1 mouse cellular context compared by ENCODE assay signal in the genomic region with DNA sequence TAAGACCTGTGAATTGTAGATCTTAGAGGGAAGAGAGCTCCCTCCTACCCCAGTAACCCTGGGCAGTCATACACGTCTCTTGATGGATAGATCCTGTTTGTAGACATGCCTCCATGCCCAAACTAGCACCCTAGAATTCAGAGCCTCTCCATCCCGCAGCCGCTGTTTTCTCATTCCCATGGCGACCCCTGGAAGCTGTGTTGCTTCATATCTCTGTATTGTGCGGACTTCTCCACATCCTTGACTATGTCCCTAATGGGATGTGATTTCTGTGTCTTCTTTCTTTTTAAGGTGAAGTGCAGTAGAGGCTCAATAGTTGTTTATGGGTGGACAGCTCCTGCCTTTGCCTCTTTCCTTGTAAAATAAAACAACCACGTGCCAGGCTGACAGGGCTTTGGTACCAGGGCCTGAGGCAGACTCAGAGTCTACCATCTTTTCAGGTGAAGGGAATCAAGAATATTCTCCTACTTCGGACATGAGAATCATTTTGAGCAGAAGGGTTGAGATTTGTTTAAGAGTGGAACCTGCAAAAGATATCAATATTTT.
TF ChIP-seq lines count a peak whose summit lies in the region.

No protein-coding gene starts in this region.

TF ChIP-seq in CH12.LX, 34 proteins besides CTCF, POLR2A, EP300 and RAD21 (continued from another document):
- no peak for TF ChIP-seq MAFK (IDR thresholded peaks at IDR 0.05; ENCODE audit: insufficient replicate concordance, low read length)
- TF ChIP-seq MXI1 (IDR thresholded peaks at IDR 0.05; ENCODE audit: low read depth, low read length), result peak; percentile 91
- TF ChIP-seq GABPA (IDR thresholded peaks at IDR 0.05; ENCODE audit: insufficient replicate concordance, low read depth, low read length), result no peak
- no peak for TF ChIP-seq JUN (IDR thresholded peaks at IDR 0.05; ENCODE audit: insufficient read depth, low read depth, low read length)
- TF ChIP-seq ETS1 (conservative IDR thresholded peaks at IDR 0.05; ENCODE audit: low read depth, low read length), result no peak
- TF ChIP-seq NRF1 (IDR thresholded peaks at IDR 0.05; ENCODE audit: low read depth, low read length), result no peak
- TF ChIP-seq SIN3A (IDR thresholded peaks at IDR 0.05; ENCODE audit: low read length), result 0 out of 2 replicates have a peak, but pooled peaks have one; percentile 17
- TF ChIP-seq CHD1 (IDR thresholded peaks at IDR 0.05; ENCODE audit: low read depth, low read length), result no peak
- no peak for TF ChIP-seq JUND (conservative IDR thresholded peaks at IDR 0.05; ENCODE audit: low read depth, low read length)
- no peak for TF ChIP-seq ZNF384 (IDR thresholded peaks at IDR 0.05; ENCODE audit: low read depth, low read length)
- no peak for TF ChIP-seq USF1 (IDR thresholded peaks at IDR 0.05; ENCODE audit: low read depth, low read length)
- TF ChIP-seq PAX5 (IDR thresholded peaks at IDR 0.05; ENCODE audit: low read length), result no peak
- TF ChIP-seq ZKSCAN1 (IDR thresholded peaks at IDR 0.05; ENCODE audit: borderline replicate concordance, low read depth, low read length), result no peak
- no peak for TF ChIP-seq POLR2AphosphoS2 (IDR thresholded peaks at IDR 0.05; ENCODE audit: low read depth, low read length)
- TF ChIP-seq IRF4 (IDR thresholded peaks at IDR 0.05; ENCODE audit: low read depth, low read length), result no peak
- TF ChIP-seq BHLHE40 (IDR thresholded peaks at IDR 0.05; ENCODE audit: low read depth, low read length), result no peak
- no peak for TF ChIP-seq KAT2A (IDR thresholded peaks at IDR 0.05; ENCODE audit: insufficient replicate concordance, low read length)
- TF ChIP-seq MAZ (IDR thresholded peaks at IDR 0.05; ENCODE audit: low read depth, low read length), result no peak
- TF ChIP-seq MEF2A (IDR thresholded peaks at IDR 0.05; ENCODE audit: borderline replicate concordance, low read depth, low read length), result no peak
- TF ChIP-seq UBTF (IDR thresholded peaks at IDR 0.05; ENCODE audit: low read depth, low read length), result no peak
- TF ChIP-seq MAX (IDR thresholded peaks at IDR 0.05; ENCODE audit: low read length), result peak; percentile 66; the same call in 1 of the 2 replicates
- TF ChIP-seq ZC3H11A (IDR thresholded peaks at IDR 0.05; ENCODE audit: low read depth, low read length), result no peak
- TF ChIP-seq CHD2 (IDR thresholded peaks at IDR 0.05; ENCODE audit: low read length), result no peak
- TF ChIP-seq MYC (IDR thresholded peaks at IDR 0.05; ENCODE audit: low read depth, low read length), result peak; percentile 17; the same call in 1 of the 2 replicates
- TF ChIP-seq USF2 (conservative IDR thresholded peaks at IDR 0.05; ENCODE audit: low read depth, low read length), result no peak
- TF ChIP-seq ELF1 (IDR thresholded peaks at IDR 0.05; ENCODE audit: low read depth, low read length), result no peak
- TF ChIP-seq ZMIZ1 (IDR thresholded peaks at IDR 0.05; ENCODE audit: low read depth, low read length), result no peak
- TF ChIP-seq NELFE (IDR thresholded peaks at IDR 0.05; ENCODE audit: low read depth, low read length), result peak; percentile 6; the same call in 1 of the 2 replicates
